ENCODE assay signal across 11 mouse cellular contexts in the genomic region with DNA sequence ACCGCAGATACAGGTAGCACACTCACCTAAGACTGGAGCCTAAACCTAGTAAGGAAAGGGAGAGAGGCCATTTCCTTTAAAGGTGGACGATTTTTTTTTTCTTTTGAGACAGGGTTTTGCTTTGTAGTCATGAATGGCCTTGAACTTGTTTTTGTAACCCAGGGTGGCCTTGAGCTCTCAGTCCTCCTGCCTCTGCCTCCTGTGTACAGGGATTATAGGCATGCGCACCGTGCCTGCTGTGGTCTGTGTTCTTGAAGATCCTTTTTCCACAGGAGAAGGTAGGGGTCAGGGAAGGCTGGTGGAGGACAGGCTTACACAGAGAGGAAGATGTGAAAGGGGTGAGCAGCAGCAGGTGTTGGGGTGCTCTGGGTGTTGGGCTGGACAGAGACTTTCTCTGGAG. TPM values are rescaled to one million over a fixed set of nuclear protein-coding genes. Genes with fewer than 3 reads are reported as not detected.
A peak's percentile ranks its signal among the peaks of the same experiment; 100 is the strongest.
DNase-seq lines count a peak whose midpoint lies in the region; ATAC-seq and TF ChIP-seq lines count a peak whose summit lies in the region.
"Had no signal": no experiment of that assay in that cellular context is flagged by ENCODE, and none has a peak within 500 bp of the region (broad histone marks: within the 10 kb centered on the region; RNA-seq: fewer than 3 reads in every experiment).

No protein-coding gene starts in this region.

- TF ChIP-seq POLR2A in lung, adult 2 months (IDR thresholded peaks at IDR 0.05; ENCODE audit: borderline replicate concordance, extremely low read depth, low read depth, low read length) = no peak
- TF ChIP-seq POLR2A in limb, embryonic 14.5 days (IDR thresholded peaks at IDR 0.05; ENCODE audit: borderline replicate concordance, extremely low read depth, insufficient read depth, insufficient read length) = no peak

- peak overlapping the region; percentile 89 for H3K4me2 ChIP-seq in lung, embryonic 14.5 days
- peak overlapping the region; percentile 85 for H3K4me2 ChIP-seq in forebrain, embryonic 14.5 days (ENCODE audit: low read length)
- peak overlapping the region; percentile 85; the same call in 1 of the 2 replicates for H3K4me2 ChIP-seq in limb, embryonic 14.5 days (replicated peaks; ENCODE audit: low read depth, low read length, severe bottlenecking)
- H3K4me2 ChIP-seq in neural tube, embryonic 14.5 days (ENCODE audit: low read depth, low read length) = peak overlapping the region; percentile 91

- H3K9me3 ChIP-seq in lung, embryonic 14.5 days (ENCODE audit: low read depth, low read length) = no peaks in the 10 kb centered on the region
- no peaks in the 10 kb centered on the region for H3K9me3 ChIP-seq in forebrain, embryonic 14.5 days (replicated peaks; ENCODE audit: control insufficient read depth, low read length)
- no peaks in the 10 kb centered on the region for H3K9me3 ChIP-seq in limb, embryonic 14.5 days (ENCODE audit: control insufficient read depth, low read length)
- H3K9me3 ChIP-seq in neural tube, embryonic 14.5 days (ENCODE audit: control insufficient read depth, low read length) = no peaks in the 10 kb centered on the region

- DNase-seq in lung, embryonic 14.5 days = no peak
- no peak for DNase-seq in lung, adult 2 months
- DNase-seq in forebrain, embryonic 14.5 days (ENCODE audit: low spot score) = no peak
- no peak for DNase-seq in limb, embryonic 14.5 days (ENCODE audit: low spot score)
- no peak for DNase-seq in urinary bladder, adult 18-20 months (ENCODE audit: low spot score in 2 of 2)
- DNase-seq in right cerebral cortex, postnatal 4 days = no peak
- DNase-seq: cerebellum, adult 18-20 months; left cerebral cortex, postnatal 4 days had no signal

- H3K9ac ChIP-seq in lung, embryonic 14.5 days = peak overlapping the region; percentile 38; the same call in 1 of the 2 replicates
- peak overlapping the region; percentile 94 for H3K9ac ChIP-seq in forebrain, embryonic 14.5 days (ENCODE audit: low read length)
- H3K9ac ChIP-seq in limb, embryonic 14.5 days (ENCODE audit: low read depth, low read length, severe bottlenecking) = no peak overlapping the region
- no peak overlapping the region for H3K9ac ChIP-seq in neural tube, embryonic 14.5 days (replicated peaks; ENCODE audit: low read depth, low read length)

- no peaks in the 10 kb centered on the region for H3K27me3 ChIP-seq in lung, embryonic 14.5 days (ENCODE audit: insufficient read depth, low read length)
- H3K27me3 ChIP-seq in forebrain, embryonic 14.5 days (replicated peaks; ENCODE audit: control insufficient read depth, insufficient read depth, low read length) = no peaks in the 10 kb centered on the region
- H3K27me3 ChIP-seq in limb, embryonic 14.5 days (ENCODE audit: control insufficient read depth, insufficient read depth, low read length) = no peaks in the 10 kb centered on the region
- H3K27me3 ChIP-seq in neural tube, embryonic 14.5 days (ENCODE audit: control insufficient read depth, insufficient read depth, low read length) = no peaks in the 10 kb centered on the region; the same call in 1 of the 2 replicates

- 71% methylated on average over 4 of the region's 4 CpGs for WGBS in lung, embryonic 14.5 days
- 69% methylated on average over 4 of the region's 4 CpGs for WGBS in lung, adult 2 months
- WGBS in forebrain, embryonic 14.5 days = 72% methylated on average over 4 of the region's 4 CpGs
- 75% methylated on average over 4 of the region's 4 CpGs for WGBS in limb, embryonic 14.5 days
- WGBS in neural tube, embryonic 14.5 days = 83% methylated on average over 4 of the region's 4 CpGs

- peaks cover 12% of the 10 kb centered on the region; the same call in 1 of the 2 replicates for H3K4me1 ChIP-seq in lung, embryonic 14.5 days (ENCODE audit: insufficient read depth)
- peaks cover 19% of the 10 kb centered on the region for H3K4me1 ChIP-seq in lung, adult 2 months (ENCODE audit: control insufficient read depth, insufficient read depth, low read length)
- peaks cover 18% of the 10 kb centered on the region for H3K4me1 ChIP-seq in forebrain, embryonic 14.5 days (ENCODE audit: control insufficient read depth, insufficient read depth, low read length)
- peaks cover 20% of the 10 kb centered on the region for H3K4me1 ChIP-seq in limb, embryonic 14.5 days (ENCODE audit: control insufficient read depth, insufficient read depth, low read length)
- H3K4me1 ChIP-seq in neural tube, embryonic 14.5 days (ENCODE audit: control insufficient read depth, insufficient read depth, low read length) = peaks cover 33% of the 10 kb centered on the region

- TF ChIP-seq CTCF in lung, embryonic 14.5 days (IDR thresholded peaks at IDR 0.05; ENCODE audit: low read depth) = no peak
- TF ChIP-seq CTCF in lung, adult 2 months (IDR thresholded peaks at IDR 0.05; ENCODE audit: insufficient read depth, low read length) = no peak

- H3K36me3 ChIP-seq in lung, embryonic 14.5 days (ENCODE audit: insufficient read depth) = peaks cover 4% of the 10 kb centered on the region; the same call in 1 of the 2 replicates
- peaks cover 7% of the 10 kb centered on the region; the same call in 1 of the 2 replicates for H3K36me3 ChIP-seq in forebrain, embryonic 14.5 days (ENCODE audit: control insufficient read depth, insufficient read depth, low read length)
- 0 out of 2 replicates have a peak, but pooled peaks cover 3% of the 10 kb centered on the region for H3K36me3 ChIP-seq in limb, embryonic 14.5 days (ENCODE audit: control insufficient read depth, insufficient read depth, low read length)
- 0 out of 2 replicates have a peak, but pooled peaks cover 3% of the 10 kb centered on the region for H3K36me3 ChIP-seq in neural tube, embryonic 14.5 days (ENCODE audit: control insufficient read depth, insufficient read depth, low read length)

- H3K4me3 ChIP-seq in lung, embryonic 14.5 days (ENCODE audit: low read depth, low read length) = no peak overlapping the region
- H3K4me3 ChIP-seq in lung, adult 2 months (replicated peaks; ENCODE audit: extremely low read depth, low read depth, low read length) = no peak overlapping the region
- no peak overlapping the region for H3K4me3 ChIP-seq in forebrain, embryonic 14.5 days (ENCODE audit: low read depth, low read length)
- H3K4me3 ChIP-seq in limb, embryonic 14.5 days (replicated peaks; ENCODE audit: low read length) = 0 out of 2 replicates have a peak overlapping the region, but pooled peaks have one; percentile 65
- no peak overlapping the region for H3K4me3 ChIP-seq in neural tube, embryonic 14.5 days (ENCODE audit: low read depth, low read length)

- no peak for ATAC-seq in lung, embryonic 14.5 days (ENCODE audit: insufficient read depth)
- no peak for ATAC-seq in forebrain, embryonic 14.5 days
- ATAC-seq in limb, embryonic 14.5 days (ENCODE audit: low FRiP score, low read depth) = no peak
- ATAC-seq in neural tube, embryonic 14.5 days (ENCODE audit: low read depth) = no peak
- no peak for ATAC-seq in CD4-positive, CD25-positive, alpha-beta regulatory T cell, adult 4 months

- H3K27ac ChIP-seq in lung, embryonic 14.5 days (ENCODE audit: low read depth) = no peak overlapping the region
- no peak overlapping the region for H3K27ac ChIP-seq in forebrain, embryonic 14.5 days (ENCODE audit: low read depth, low read length)
- H3K27ac ChIP-seq in limb, embryonic 14.5 days (replicated peaks; ENCODE audit: low read depth, low read length) = no peak overlapping the region
- no peak overlapping the region for H3K27ac ChIP-seq in neural tube, embryonic 14.5 days (ENCODE audit: low read depth, low read length)

RNA-seq across cellular contexts. Expression of a gene that starts 1.6 kb away (rescaled TPM):
- polyA plus RNA-seq in lung, embryonic 14.5 days (2014; fragmentation: Nextera tagmentation; extraction: Ambion mirVana) = 12.3 and 15.6 TPM in 2 replicates
- polyA plus RNA-seq in lung, adult 2 months (2012; rRNA removed) = 51.8 and 54.8 TPM in 2 replicates
- polyA plus RNA-seq in forebrain, embryonic 14.5 days (2014; fragmentation: Nextera tagmentation; extraction: Ambion mirVana) = 16.1 and 21.6 TPM in 2 replicates
- polyA plus RNA-seq in limb, embryonic 14.5 days (2012; rRNA removed) = 55.0 and 62.3 TPM in 2 replicates
- polyA plus RNA-seq in limb, embryonic 14.5 days (2014; fragmentation: Nextera tagmentation; extraction: Ambion mirVana) = 16.3 and 16.5 TPM in 2 replicates
- 23.0 and 29.4 TPM in 2 replicates for polyA plus RNA-seq in neural tube, embryonic 14.5 days (2014; fragmentation: Nextera tagmentation; extraction: Ambion mirVana)
- polyA plus RNA-seq in CD4-positive, CD25-positive, alpha-beta regulatory T cell, adult 4 months (2017; shearing (Covaris generic)) = 1 to 10 TPM; 5.8 to 7.3 TPM

RNA-seq across cellular contexts. Expression of a gene that starts 15.5 kb away (rescaled TPM):
- 61.7 and 65.9 TPM in 2 replicates for polyA plus RNA-seq in lung, embryonic 14.5 days (2014; fragmentation: Nextera tagmentation; extraction: Ambion mirVana)
- polyA plus RNA-seq in lung, adult 2 months (2012; rRNA removed) = 83.3 and 131 TPM in 2 replicates
- 43.0 and 51.0 TPM in 2 replicates for polyA plus RNA-seq in forebrain, embryonic 14.5 days (2014; fragmentation: Nextera tagmentation; extraction: Ambion mirVana)
- polyA plus RNA-seq in limb, embryonic 14.5 days (2012; rRNA removed) = 82.5 and 97.4 TPM in 2 replicates
- polyA plus RNA-seq in limb, embryonic 14.5 days (2014; fragmentation: Nextera tagmentation; extraction: Ambion mirVana) = 60.9 and 66.2 TPM in 2 replicates
- polyA plus RNA-seq in neural tube, embryonic 14.5 days (2014; fragmentation: Nextera tagmentation; extraction: Ambion mirVana) = 52.1 and 53.8 TPM in 2 replicates
- 10 to 100 TPM; 26.9 to 32.7 TPM for polyA plus RNA-seq in CD4-positive, CD25-positive, alpha-beta regulatory T cell, adult 4 months (2017; shearing (Covaris generic))

RNA-seq across cellular contexts. Expression of a gene that starts 39.7 kb away (rescaled TPM):
- 26.4 and 26.7 TPM in 2 replicates for polyA plus RNA-seq in lung, embryonic 14.5 days (2014; fragmentation: Nextera tagmentation; extraction: Ambion mirVana)
- polyA plus RNA-seq in lung, adult 2 months (2012; rRNA removed) = 48.4 and 72.3 TPM in 2 replicates
- 35.0 and 37.5 TPM in 2 replicates for polyA plus RNA-seq in forebrain, embryonic 14.5 days (2014; fragmentation: Nextera tagmentation; extraction: Ambion mirVana)
- polyA plus RNA-seq in limb, embryonic 14.5 days (2012; rRNA removed) = 31.0 and 52.7 TPM in 2 replicates
- 27.3 and 27.4 TPM in 2 replicates for polyA plus RNA-seq in limb, embryonic 14.5 days (2014; fragmentation: Nextera tagmentation; extraction: Ambion mirVana)
- 48.1 and 55.5 TPM in 2 replicates for polyA plus RNA-seq in neural tube, embryonic 14.5 days (2014; fragmentation: Nextera tagmentation; extraction: Ambion mirVana)
- 1 to 10 TPM; 7.8 to 8.7 TPM for polyA plus RNA-seq in CD4-positive, CD25-positive, alpha-beta regulatory T cell, adult 4 months (2017; shearing (Covaris generic))

RNA-seq across cellular contexts. Expression of a gene that starts 58.3 kb away (rescaled TPM):
- polyA plus RNA-seq in lung, embryonic 14.5 days (2014; fragmentation: Nextera tagmentation; extraction: Ambion mirVana) = not detected in 2 replicates
- polyA plus RNA-seq in lung, adult 2 months (2012; rRNA removed) = 0.24 and 0.31 TPM in 2 replicates
- not detected in 2 replicates for polyA plus RNA-seq in forebrain, embryonic 14.5 days (2014; fragmentation: Nextera tagmentation; extraction: Ambion mirVana)
- 0.13 and 0.28 TPM in 2 replicates for polyA plus RNA-seq in limb, embryonic 14.5 days (2012; rRNA removed)
- polyA plus RNA-seq in limb, embryonic 14.5 days (2014; fragmentation: Nextera tagmentation; extraction: Ambion mirVana) = not detected in 2 replicates
- 0.21 and 0.36 TPM in 2 replicates for polyA plus RNA-seq in neural tube, embryonic 14.5 days (2014; fragmentation: Nextera tagmentation; extraction: Ambion mirVana)
- polyA plus RNA-seq in CD4-positive, CD25-positive, alpha-beta regulatory T cell, adult 4 months (2017; shearing (Covaris generic)) = not detected
- polyA plus RNA-seq: heart, postnatal 0 days had no signal

Comparison
In these comparisons a context has a peak if more than half of its experiments do, and no peak if none do; other contexts are left out.
1. H3K9ac ChIP-seq: peak in lung, embryonic 14.5 days (single experiment) and forebrain, embryonic 14.5 days (single experiment); none in limb, embryonic 14.5 days (single experiment) and neural tube, embryonic 14.5 days (single experiment).
2. Peak in every context shown above with its lines, with median percentiles within 50 percentile points of each other: H3K4me2 ChIP-seq.